36 mouse cellular contexts compared by ENCODE assay signal in genomic region chr3:90597736-90598135, GRCm38 (mm10). TPM values are rescaled to one million over a fixed set of nuclear protein-coding genes. Genes with fewer than 3 reads are reported as not detected.
DNase-seq lines count a peak whose midpoint lies in the region; ATAC-seq and TF ChIP-seq lines count a peak whose summit lies in the region.
"Had no signal": no experiment of that assay in that cellular context is flagged by ENCODE, and none has a peak within 500 bp of the region (broad histone marks: within the 10 kb centered on the region; RNA-seq: fewer than 3 reads in every experiment).

No protein-coding gene starts in this region.

- WGBS in hindbrain, postnatal 0 days: 50% methylated on average over 6 of the region's 6 CpGs
- WGBS in hindbrain, embryonic 16.5 days: 62% methylated on average over 6 of the region's 6 CpGs
- 28% methylated on average over 6 of the region's 6 CpGs for WGBS in stomach, postnatal 0 days

- peaks cover 2% of the 10 kb centered on the region for H3K79me3 ChIP-seq in C2C12 (ENCODE audit: low read depth)

- no peaks in the 10 kb centered on the region for H3K9me3 ChIP-seq in hindbrain, postnatal 0 days (ENCODE audit: low read length)
- no peaks in the 10 kb centered on the region for H3K9me3 ChIP-seq in hindbrain, embryonic 16.5 days (ENCODE audit: control insufficient read depth, low read length)
- no peaks in the 10 kb centered on the region for H3K9me3 ChIP-seq in stomach, postnatal 0 days (ENCODE audit: control insufficient read depth, low read length)
- H3K9me3 ChIP-seq: G1E; hindbrain, embryonic 10.5 days; hindbrain, embryonic 15.5 days; intestine, embryonic 15.5 days; lung, embryonic 15.5 days; midbrain, embryonic 10.5 days; midbrain, embryonic 15.5 days; neural tube, embryonic 12.5 days had no signal

- no peak for TF ChIP-seq EP300 in stomach, postnatal 0 days (optimal IDR thresholded peaks at IDR 0.05)

- no peak overlapping the region for H3K4me3 ChIP-seq in hindbrain, postnatal 0 days (ENCODE audit: low read length)
- H3K4me3 ChIP-seq in hindbrain, embryonic 16.5 days (ENCODE audit: low read length): no peak overlapping the region
- H3K4me3 ChIP-seq in C2C12 (ENCODE audit: insufficient read depth, poor library complexity, severe bottlenecking): no peak overlapping the region
- no peak overlapping the region for H3K4me3 ChIP-seq in stomach, postnatal 0 days (ENCODE audit: low read depth, low read length)
- H3K4me3 ChIP-seq: hindbrain, embryonic 10.5 days; hindbrain, embryonic 15.5 days; intestine, embryonic 15.5 days; left cerebral cortex, adult 2 months; limb, embryonic 12.5 days; lung, embryonic 15.5 days; midbrain, embryonic 10.5 days; midbrain, embryonic 15.5 days; neural tube, embryonic 12.5 days had no signal

- H3K4me2 ChIP-seq in hindbrain, postnatal 0 days (ENCODE audit: low read depth, low read length): no peak overlapping the region
- no peak overlapping the region for H3K4me2 ChIP-seq in hindbrain, embryonic 16.5 days (ENCODE audit: low read length)
- H3K4me2 ChIP-seq in stomach, postnatal 0 days (replicated peaks; ENCODE audit: low read depth): no peak overlapping the region
- H3K4me2 ChIP-seq: hindbrain, embryonic 15.5 days; intestine, embryonic 15.5 days; limb, embryonic 12.5 days; lung, embryonic 15.5 days; midbrain, embryonic 15.5 days; neural tube, embryonic 12.5 days had no signal

- no peak overlapping the region for H3K27ac ChIP-seq in hindbrain, postnatal 0 days
- no peak overlapping the region for H3K27ac ChIP-seq in hindbrain, embryonic 16.5 days (ENCODE audit: low read depth, low read length)
- 0 out of 2 replicates have a peak overlapping the region, but pooled peaks have one; percentile 35 for H3K27ac ChIP-seq in stomach, postnatal 0 days (replicated peaks)
- H3K27ac ChIP-seq: hindbrain, embryonic 10.5 days; hindbrain, embryonic 15.5 days; intestine, embryonic 15.5 days; left cerebral cortex, adult 2 months; limb, embryonic 12.5 days; lung, embryonic 15.5 days; midbrain, embryonic 10.5 days; midbrain, embryonic 15.5 days; neural tube, embryonic 12.5 days had no signal

- H3K79me2 ChIP-seq in C2C12 (ENCODE audit: control insufficient read depth, insufficient read depth): peaks cover 12% of the 10 kb centered on the region

- DNase-seq in hindbrain, postnatal 0 days (ENCODE audit: low spot score): no peak
- peak; percentile 61 for DNase-seq in NIH3T3 (ENCODE audit: low read depth)
- no peak for DNase-seq in stomach, postnatal 0 days (ENCODE audit: low spot score)
- DNase-seq in left cerebral cortex, adult 18-20 months (ENCODE audit: low spot score in 2 of 2): no peak
- DNase-seq: adrenal gland, postnatal 25 days; cerebellum, adult 2 months; cerebellum, postnatal 14 days; heart, postnatal 14 days; kidney, adult 9 months; kidney, postnatal 10 days; layer of hippocampus, adult 9-11 months had no signal

- H3K4me1 ChIP-seq in hindbrain, postnatal 0 days (ENCODE audit: insufficient read depth, low read length): no peaks in the 10 kb centered on the region
- no peaks in the 10 kb centered on the region for H3K4me1 ChIP-seq in hindbrain, embryonic 16.5 days (ENCODE audit: control insufficient read depth, insufficient read depth, low read depth, low read length)
- H3K4me1 ChIP-seq in stomach, postnatal 0 days (replicated peaks; ENCODE audit: control insufficient read depth, insufficient read depth): peaks cover 7% of the 10 kb centered on the region; the same call in 1 of the 2 replicates
- H3K4me1 ChIP-seq: hindbrain, embryonic 15.5 days; intestine, embryonic 15.5 days; limb, embryonic 12.5 days; lung, embryonic 15.5 days; midbrain, embryonic 15.5 days; neural tube, embryonic 12.5 days had no signal

- TF ChIP-seq CTCF in hindbrain, postnatal 0 days (IDR thresholded peaks at IDR 0.05; ENCODE audit: low read depth): no peak
- TF ChIP-seq CTCF in C2C12 (IDR thresholded peaks at IDR 0.05; ENCODE audit: control insufficient read depth, insufficient read depth, insufficient read length): no peak
- TF ChIP-seq CTCF in stomach, postnatal 0 days (IDR thresholded peaks at IDR 0.05; ENCODE audit: low read depth): no peak

- no peaks in the 10 kb centered on the region for H3K27me3 ChIP-seq in hindbrain, postnatal 0 days (ENCODE audit: insufficient read depth, low read length)
- H3K27me3 ChIP-seq in hindbrain, embryonic 16.5 days (replicated peaks; ENCODE audit: control insufficient read depth, insufficient read depth, low read length): no peaks in the 10 kb centered on the region
- no peaks in the 10 kb centered on the region for H3K27me3 ChIP-seq in C2C12 (ENCODE audit: control insufficient read depth, insufficient read depth, insufficient read length)
- H3K27me3 ChIP-seq in stomach, postnatal 0 days (ENCODE audit: control insufficient read depth, insufficient read depth, low read length): no peaks in the 10 kb centered on the region
- H3K27me3 ChIP-seq: hindbrain, embryonic 15.5 days; intestine, embryonic 15.5 days; limb, embryonic 12.5 days; lung, embryonic 15.5 days; midbrain, embryonic 15.5 days; neural tube, embryonic 12.5 days had no signal

- H3K9ac ChIP-seq in hindbrain, postnatal 0 days (replicated peaks; ENCODE audit: low read length): no peak overlapping the region
- H3K9ac ChIP-seq in hindbrain, embryonic 16.5 days (ENCODE audit: low read depth, low read length): no peak overlapping the region
- no peak overlapping the region for H3K9ac ChIP-seq in stomach, postnatal 0 days (ENCODE audit: low read length)
- H3K9ac ChIP-seq: hindbrain, embryonic 15.5 days; intestine, embryonic 15.5 days; limb, embryonic 12.5 days; lung, embryonic 15.5 days; midbrain, embryonic 15.5 days; neural tube, embryonic 12.5 days had no signal

- 0 out of 2 replicates have a peak, but pooled peaks have one; percentile 27 for ATAC-seq in hindbrain, postnatal 0 days
- no peak for ATAC-seq in hindbrain, embryonic 16.5 days
- no peak for ATAC-seq in stomach, postnatal 0 days (ENCODE audit: low FRiP score, low TSS enrichment)
- ATAC-seq in CD4-positive, CD25-positive, alpha-beta regulatory T cell, adult 4 months: no peak
- ATAC-seq: forebrain, embryonic 14.5 days; intestine, embryonic 15.5 days; midbrain, embryonic 15.5 days had no signal

- H3K36me3 ChIP-seq in hindbrain, postnatal 0 days (ENCODE audit: insufficient read depth, low read length): no peaks in the 10 kb centered on the region
- no peaks in the 10 kb centered on the region for H3K36me3 ChIP-seq in hindbrain, embryonic 16.5 days (ENCODE audit: control insufficient read depth, insufficient read depth, low read length)
- H3K36me3 ChIP-seq in C2C12 (ENCODE audit: control insufficient read depth, insufficient read depth): no peaks in the 10 kb centered on the region
- H3K36me3 ChIP-seq in stomach, postnatal 0 days (ENCODE audit: control insufficient read depth, insufficient read depth, low read length): no peaks in the 10 kb centered on the region
- H3K36me3 ChIP-seq: G1E; hindbrain, embryonic 10.5 days; hindbrain, embryonic 15.5 days; intestine, embryonic 15.5 days; limb, embryonic 12.5 days; lung, embryonic 15.5 days; midbrain, embryonic 10.5 days; midbrain, embryonic 15.5 days; neural tube, embryonic 12.5 days had no signal

- H3ac ChIP-seq in C2C12 (ENCODE audit: control insufficient read depth, insufficient read length, low read depth): no peak overlapping the region

RNA-seq across cellular contexts. Expression of gene Gm42674, which starts 4.0 kb away (rescaled TPM):
- not detected in 2 replicates for total RNA-seq in hindbrain, postnatal 0 days (2014; rRNA removed)
- not detected in 2 replicates for polyA plus RNA-seq in hindbrain, postnatal 0 days (2015; fragmentation: Nextera tagmentation; extraction: Ambion mirVana)
- 0.51 TPM in 1 of 2 replicates, not detected in the other for polyA plus RNA-seq in hindbrain, embryonic 16.5 days (2015; fragmentation: Nextera tagmentation; extraction: Ambion mirVana)
- 1.5 TPM for polyA plus RNA-seq in C2C12 (2012; fragmentation: generic; extraction: Trizol)
- not detected in 2 replicates for polyA plus RNA-seq in stomach, postnatal 0 days (2015; fragmentation: Nextera tagmentation; extraction: Ambion mirVana)
- polyA plus RNA-seq in CD4-positive, CD25-positive, alpha-beta regulatory T cell, adult 4 months (2017; shearing (Covaris generic)): not detected
- total RNA-seq in left cerebral cortex, adult 18-20 months (2021): not detected
- total RNA-seq: adrenal gland, adult 18-20 months; adrenal gland, postnatal 25 days; G1E; gastrocnemius, adult 8-10 months; gastrocnemius, postnatal 4 days; heart, postnatal 14 days; left cerebral cortex, adult 2 months; left cerebral cortex, postnatal 25 days; liver, adult 2 months; megakaryocyte progenitor cell, adult 5-6 weeks had no signal
- polyA plus RNA-seq: cerebellum, adult 2 months; cortical plate, adult 2 months; forebrain, embryonic 14.5 days; G1E; heart, embryonic 14.5 days; hindbrain, embryonic 10.5 days; hindbrain, embryonic 15.5 days; intestine, embryonic 15.5 days; large intestine, adult 2 months; limb, embryonic 12.5 days; liver, adult 2 months; liver, embryonic 16.5 days; lung, embryonic 15.5 days; midbrain, embryonic 10.5 days; midbrain, embryonic 15.5 days; neural tube, embryonic 12.5 days; stomach, embryonic 14.5 days had no signal

RNA-seq across cellular contexts. Expression of gene S100a4, which starts 5.8 kb away (rescaled TPM):
- 3.0 TPM in 1 of 2 replicates, not detected in the other for total RNA-seq in hindbrain, postnatal 0 days (2014; rRNA removed)
- polyA plus RNA-seq in hindbrain, postnatal 0 days (2015; fragmentation: Nextera tagmentation; extraction: Ambion mirVana): 2.3 and 3.1 TPM in 2 replicates
- 0.36 and 1.4 TPM in 2 replicates for polyA plus RNA-seq in hindbrain, embryonic 16.5 days (2015; fragmentation: Nextera tagmentation; extraction: Ambion mirVana)
- 11,980 TPM for polyA plus RNA-seq in C2C12 (2012; fragmentation: generic; extraction: Trizol)
- 12.1 and 17.4 TPM in 2 replicates for polyA plus RNA-seq in stomach, postnatal 0 days (2015; fragmentation: Nextera tagmentation; extraction: Ambion mirVana)
- polyA plus RNA-seq in CD4-positive, CD25-positive, alpha-beta regulatory T cell, adult 4 months (2017; shearing (Covaris generic)): 100 to 1,000 TPM in 1 of 2 experiments, 10 to 100 TPM in 1; 74.9 to 104 TPM
- 1 to 10 TPM; 2.9 to 4.5 TPM for total RNA-seq in left cerebral cortex, adult 18-20 months (2021)
- total RNA-seq: G1E had no signal
- polyA plus RNA-seq: G1E; hindbrain, embryonic 10.5 days had no signal

RNA-seq across cellular contexts. Expression of gene S100a2, which starts 7.7 kb away (rescaled TPM):
- not detected in 2 replicates for total RNA-seq in hindbrain, postnatal 0 days (2014; rRNA removed)
- polyA plus RNA-seq in hindbrain, postnatal 0 days (2015; fragmentation: Nextera tagmentation; extraction: Ambion mirVana): not detected in 2 replicates
- not detected in 2 replicates for polyA plus RNA-seq in hindbrain, embryonic 16.5 days (2015; fragmentation: Nextera tagmentation; extraction: Ambion mirVana)
- not detected for polyA plus RNA-seq in C2C12 (2012; fragmentation: generic; extraction: Trizol)
- polyA plus RNA-seq in stomach, postnatal 0 days (2015; fragmentation: Nextera tagmentation; extraction: Ambion mirVana): 0.65 and 1.2 TPM in 2 replicates
- not detected for polyA plus RNA-seq in CD4-positive, CD25-positive, alpha-beta regulatory T cell, adult 4 months (2017; shearing (Covaris generic))
- not detected for total RNA-seq in left cerebral cortex, adult 18-20 months (2021)
- total RNA-seq: adrenal gland, adult 18-20 months; adrenal gland, postnatal 25 days; G1E; gastrocnemius, adult 8-10 months; gastrocnemius, postnatal 4 days; heart, postnatal 14 days; left cerebral cortex, adult 2 months; left cerebral cortex, postnatal 25 days; liver, adult 2 months; megakaryocyte progenitor cell, adult 5-6 weeks had no signal
- polyA plus RNA-seq: cerebellum, adult 2 months; cortical plate, adult 2 months; forebrain, embryonic 14.5 days; G1E; heart, embryonic 14.5 days; hindbrain, embryonic 10.5 days; hindbrain, embryonic 15.5 days; intestine, embryonic 15.5 days; large intestine, adult 2 months; limb, embryonic 12.5 days; liver, adult 2 months; liver, embryonic 16.5 days; lung, embryonic 15.5 days; midbrain, embryonic 10.5 days; midbrain, embryonic 15.5 days; neural tube, embryonic 12.5 days; stomach, embryonic 14.5 days had no signal

RNA-seq across cellular contexts. Expression of gene S100a5, which starts 10.6 kb away (rescaled TPM):
- total RNA-seq in hindbrain, postnatal 0 days (2014; rRNA removed): not detected in 2 replicates
- not detected in 2 replicates for polyA plus RNA-seq in hindbrain, postnatal 0 days (2015; fragmentation: Nextera tagmentation; extraction: Ambion mirVana)
- not detected in 2 replicates for polyA plus RNA-seq in hindbrain, embryonic 16.5 days (2015; fragmentation: Nextera tagmentation; extraction: Ambion mirVana)
- polyA plus RNA-seq in C2C12 (2012; fragmentation: generic; extraction: Trizol): 0.43 TPM
- 9.6 and 10.5 TPM in 2 replicates for polyA plus RNA-seq in stomach, postnatal 0 days (2015; fragmentation: Nextera tagmentation; extraction: Ambion mirVana)
- polyA plus RNA-seq in CD4-positive, CD25-positive, alpha-beta regulatory T cell, adult 4 months (2017; shearing (Covaris generic)): not detected
- not detected for total RNA-seq in left cerebral cortex, adult 18-20 months (2021)
- total RNA-seq: adrenal gland, adult 18-20 months; adrenal gland, postnatal 25 days; G1E; gastrocnemius, postnatal 4 days; heart, postnatal 14 days; left cerebral cortex, adult 2 months; left cerebral cortex, postnatal 25 days; liver, adult 2 months; megakaryocyte progenitor cell, adult 5-6 weeks had no signal
- polyA plus RNA-seq: cerebellum, adult 2 months; cortical plate, adult 2 months; forebrain, embryonic 14.5 days; G1E; heart, embryonic 14.5 days; hindbrain, embryonic 10.5 days; hindbrain, embryonic 15.5 days; large intestine, adult 2 months; limb, embryonic 12.5 days; liver, adult 2 months; liver, embryonic 16.5 days; lung, embryonic 15.5 days; midbrain, embryonic 10.5 days; midbrain, embryonic 15.5 days; neural tube, embryonic 12.5 days had no signal

RNA-seq across cellular contexts. Expression of gene S100a6, which starts 14.9 kb away (rescaled TPM):
- total RNA-seq in hindbrain, postnatal 0 days (2014; rRNA removed): 4.4 and 12.9 TPM in 2 replicates
- polyA plus RNA-seq in hindbrain, postnatal 0 days (2015; fragmentation: Nextera tagmentation; extraction: Ambion mirVana): 53.8 and 59.0 TPM in 2 replicates
- 31.7 and 32.1 TPM in 2 replicates for polyA plus RNA-seq in hindbrain, embryonic 16.5 days (2015; fragmentation: Nextera tagmentation; extraction: Ambion mirVana)
- 4,076 TPM for polyA plus RNA-seq in C2C12 (2012; fragmentation: generic; extraction: Trizol)
- 3,650 and 3,685 TPM in 2 replicates for polyA plus RNA-seq in stomach, postnatal 0 days (2015; fragmentation: Nextera tagmentation; extraction: Ambion mirVana)
- polyA plus RNA-seq in CD4-positive, CD25-positive, alpha-beta regulatory T cell, adult 4 months (2017; shearing (Covaris generic)): 100 to 1,000 TPM; 291 to 360 TPM
- total RNA-seq in left cerebral cortex, adult 18-20 months (2021): 10 to 100 TPM; 30.8 to 37.4 TPM
- total RNA-seq: G1E had no signal
- polyA plus RNA-seq: G1E had no signal

Comparison
In these comparisons a context has a peak if more than half of its experiments do, and no peak if none do; other contexts are left out.
1. RNA of gene S100a4, which starts 5.8 kb away (polyA plus RNA-seq): 11,980 TPM in C2C12 (single experiment); 74.9 to 104 TPM in CD4-positive, CD25-positive, alpha-beta regulatory T cell, adult 4 months, 12.1 to 17.4 TPM in stomach, postnatal 0 days, 2.3 to 3.1 TPM in hindbrain, postnatal 0 days and 0.36 to 1.4 TPM in hindbrain, embryonic 16.5 days; every median in the first group is over 100 times any median in the second.